Mouse (Mus musculus): ENCODE results near the gene Parvg. TPM values are rescaled to one million over a fixed set of nuclear protein-coding genes. Genes with fewer than 3 reads are reported as not detected.

The Parvg gene
- polyA plus RNA-seq, 1 experiment from 2014 or later, result 14.8 TPM

DNA sequence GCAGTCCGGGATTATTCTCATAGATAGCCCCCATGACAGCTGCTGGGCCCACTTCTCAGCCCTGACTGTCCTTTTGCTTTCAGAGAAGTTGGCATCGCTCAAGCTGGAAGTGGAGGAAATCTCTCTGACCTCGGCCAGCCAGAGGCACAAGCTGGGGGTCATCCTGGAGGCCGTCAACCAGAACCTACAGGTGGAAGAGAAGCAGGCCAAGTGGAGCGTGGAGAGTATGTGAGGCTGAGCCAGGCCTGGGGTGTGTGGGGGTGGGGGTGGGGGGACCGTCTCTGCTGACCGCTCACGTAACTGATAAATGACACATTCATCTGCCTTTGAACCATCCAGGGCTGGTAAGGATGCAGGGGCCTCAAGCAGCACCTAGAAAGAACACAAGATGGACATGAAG is 6.1 kb downstream of the Parvg start:
- Histone ChIP-seq H3K4me1 (ENCODE audit: control insufficient read depth, low read depth, low read length) (no peaks in the 10 kb centered on the region), H3K36me3 (ENCODE audit: control insufficient read depth, insufficient read depth) (no peaks in the 10 kb centered on the region), H3K27me3 (ENCODE audit: control insufficient read depth, insufficient read depth, low read depth, low read length) (no peaks in the 10 kb centered on the region), H3K4me3 (ENCODE audit: low read depth, low read length) (no peak overlapping the region), H3K9ac (ENCODE audit: low read depth, low read length) (no peak overlapping the region), H3K27ac (ENCODE audit: low read length) (no peak overlapping the region), H3K9me3 (replicated peaks; ENCODE audit: control insufficient read depth, low read length) (no peaks in the 10 kb centered on the region), H3K4me2 (ENCODE audit: low read depth, low read length) (no peak overlapping the region)
- WGBS (ENCODE audit: insufficient replicate concordance), result 66% methylated on average over 8 of the region's 8 CpGs
- ATAC-seq (ENCODE audit: low read depth), result no peak

DNA sequence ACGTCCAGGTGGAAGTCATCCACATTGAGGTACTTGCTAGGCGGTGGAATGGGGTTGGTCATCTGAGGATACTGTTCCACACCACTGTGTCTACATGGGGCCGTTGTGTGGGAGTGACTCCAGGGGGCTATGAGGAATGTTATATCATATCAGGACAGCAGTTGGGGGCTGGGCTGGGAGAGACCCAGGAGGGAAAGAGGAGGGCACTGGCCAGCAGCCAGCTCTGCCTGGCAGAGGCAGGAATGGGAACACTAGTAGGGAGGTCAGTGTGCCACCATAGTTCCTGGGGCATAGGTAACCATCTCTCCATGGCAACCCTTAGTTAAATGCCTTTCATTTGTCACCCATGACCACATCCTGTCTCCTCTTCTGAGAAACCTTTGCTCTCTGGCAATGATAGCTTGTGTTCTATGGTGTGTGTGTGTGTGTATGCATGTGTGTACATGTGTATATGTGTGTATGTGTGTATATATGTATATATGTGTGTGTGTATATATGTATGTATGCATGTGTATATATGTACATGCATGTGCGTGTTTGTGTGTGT is 7.3 kb downstream of the Parvg start:
- Histone ChIP-seq H3K27me3 (ENCODE audit: control insufficient read depth, insufficient read depth, low read depth, low read length) (no peaks in the 10 kb centered on the region), H3K36me3 (ENCODE audit: control insufficient read depth, insufficient read depth) (no peaks in the 10 kb centered on the region), H3K27ac (ENCODE audit: low read length) (no peak overlapping the region), H3K4me1 (ENCODE audit: control insufficient read depth, low read depth, low read length) (no peaks in the 10 kb centered on the region), H3K9me3 (replicated peaks; ENCODE audit: control insufficient read depth, low read length) (no peaks in the 10 kb centered on the region), H3K4me3 (ENCODE audit: low read depth, low read length) (no peak overlapping the region), H3K4me2 (ENCODE audit: low read depth, low read length) (no peak overlapping the region), H3K9ac (ENCODE audit: low read depth, low read length) (no peak overlapping the region)
- ATAC-seq (ENCODE audit: low read depth), result no peak
- 65% methylated on average over 4 of the region's 4 CpGs for WGBS (ENCODE audit: insufficient replicate concordance)

DNA sequence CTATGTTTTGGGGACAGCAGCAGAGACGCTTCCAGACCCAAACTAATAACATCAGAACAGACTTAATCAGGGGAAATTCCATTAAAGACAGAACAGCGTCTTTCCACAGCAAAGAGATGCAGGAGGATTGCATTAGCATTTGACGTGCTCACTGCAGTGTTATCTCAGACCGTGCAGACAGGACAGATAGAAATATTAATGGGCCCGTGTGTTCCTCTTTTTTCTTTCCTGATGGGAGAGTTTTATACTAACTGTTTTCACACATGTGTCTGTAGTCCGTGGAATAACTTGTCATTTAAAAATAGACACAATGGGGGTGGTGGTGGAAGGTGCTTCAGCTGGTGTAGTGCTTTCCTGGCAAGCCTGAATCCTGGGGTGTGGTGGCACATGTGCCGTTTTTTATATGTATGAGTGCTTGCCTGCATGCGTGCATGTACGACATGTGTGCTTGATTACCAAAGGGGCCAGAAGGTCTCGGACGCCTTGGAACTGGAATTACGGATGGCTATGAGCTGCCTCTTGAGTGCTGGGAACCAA is 12.5 kb downstream of the Parvg start:
- no peak for ATAC-seq (ENCODE audit: low read depth)
- no peaks in the 10 kb centered on the region for H3K27me3 ChIP-seq (ENCODE audit: control insufficient read depth, insufficient read depth, low read depth, low read length)
- H3K4me1 ChIP-seq (ENCODE audit: control insufficient read depth, low read depth, low read length), result no peaks in the 10 kb centered on the region
- no peak overlapping the region for H3K4me2 ChIP-seq (ENCODE audit: low read depth, low read length)
- H3K9me3 ChIP-seq (replicated peaks; ENCODE audit: control insufficient read depth, low read length), result no peaks in the 10 kb centered on the region
- no peaks in the 10 kb centered on the region for H3K36me3 ChIP-seq (ENCODE audit: control insufficient read depth, insufficient read depth)
- 42% methylated on average over 12 of the region's 12 CpGs for WGBS (ENCODE audit: insufficient replicate concordance)
- no peak overlapping the region for H3K9ac ChIP-seq (ENCODE audit: low read depth, low read length)
- H3K27ac ChIP-seq (ENCODE audit: low read length), result no peak overlapping the region
- no peak overlapping the region for H3K4me3 ChIP-seq (ENCODE audit: low read depth, low read length)

DNA sequence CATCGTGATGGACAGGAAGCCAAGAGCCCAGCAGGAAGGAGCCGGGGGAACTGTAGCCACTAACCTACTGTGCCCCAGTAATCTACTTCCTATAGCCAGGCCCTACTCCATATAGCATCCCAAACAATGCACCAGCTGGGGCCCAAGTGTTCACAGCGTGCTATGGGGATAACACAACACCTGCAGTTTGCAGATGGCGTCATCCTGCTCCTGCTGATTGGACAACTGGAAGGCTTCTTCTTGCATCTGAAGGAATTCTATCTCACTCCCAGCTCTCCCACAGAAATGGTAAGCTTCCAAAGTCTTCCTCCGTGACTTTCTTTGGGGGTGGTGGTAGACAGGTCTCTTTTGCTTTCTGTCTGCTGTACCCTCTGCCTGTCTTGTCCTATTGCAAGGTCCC is 13.8 kb downstream of the Parvg start:
- no peak overlapping the region for H3K9ac ChIP-seq (ENCODE audit: low read depth, low read length)
- no peaks in the 10 kb centered on the region for H3K9me3 ChIP-seq (replicated peaks; ENCODE audit: control insufficient read depth, low read length)
- H3K4me1 ChIP-seq (ENCODE audit: control insufficient read depth, low read depth, low read length), result no peaks in the 10 kb centered on the region
- no peaks in the 10 kb centered on the region for H3K36me3 ChIP-seq (ENCODE audit: control insufficient read depth, insufficient read depth)
- H3K27ac ChIP-seq (ENCODE audit: low read length), result no peak overlapping the region
- no peak overlapping the region for H3K4me2 ChIP-seq (ENCODE audit: low read depth, low read length)
- H3K4me3 ChIP-seq (ENCODE audit: low read depth, low read length), result no peak overlapping the region
- whole genome bisulfite sequencing (ENCODE audit: insufficient replicate concordance), result 46% methylated on average over 5 of the region's 5 CpGs
- no peak for ATAC-seq (ENCODE audit: low read depth)
- H3K27me3 ChIP-seq (ENCODE audit: control insufficient read depth, insufficient read depth, low read depth, low read length), result no peaks in the 10 kb centered on the region

DNA sequence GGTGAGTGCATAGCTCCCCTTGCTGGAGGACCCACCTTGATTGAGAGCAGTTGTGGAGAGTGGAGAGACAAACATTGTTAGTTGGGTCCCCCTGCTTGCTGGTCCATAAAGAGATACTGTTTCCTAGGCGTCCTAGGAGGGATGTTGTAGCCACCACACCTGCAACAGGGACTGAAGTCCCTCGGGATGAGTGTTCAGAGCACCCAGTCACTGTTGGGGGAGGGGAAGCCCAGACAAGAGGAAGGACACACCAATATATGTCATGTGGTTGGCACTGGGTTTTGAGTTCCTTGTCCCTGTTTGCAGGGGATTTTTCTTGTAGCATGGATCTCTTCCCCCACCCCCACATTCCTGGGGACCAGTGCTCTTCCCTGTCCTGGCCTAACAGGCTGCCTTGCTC is 17.1 kb downstream of the Parvg start:
- H3K4me1 ChIP-seq (ENCODE audit: control insufficient read depth, low read depth, low read length), result no peaks in the 10 kb centered on the region
- no peak overlapping the region for H3K4me3 ChIP-seq (ENCODE audit: low read depth, low read length)
- H3K9ac ChIP-seq (ENCODE audit: low read depth, low read length), result no peak overlapping the region
- no peaks in the 10 kb centered on the region for H3K9me3 ChIP-seq (replicated peaks; ENCODE audit: control insufficient read depth, low read length)
- H3K4me2 ChIP-seq (ENCODE audit: low read depth, low read length), result no peak overlapping the region
- H3K27me3 ChIP-seq (ENCODE audit: control insufficient read depth, insufficient read depth, low read depth, low read length), result no peaks in the 10 kb centered on the region
- no peak for ATAC-seq (ENCODE audit: low read depth)
- no peak overlapping the region for H3K27ac ChIP-seq (ENCODE audit: low read length)
- no peaks in the 10 kb centered on the region for H3K36me3 ChIP-seq (ENCODE audit: control insufficient read depth, insufficient read depth)
- 38% methylated on average over 2 of the region's 2 CpGs for WGBS (ENCODE audit: insufficient replicate concordance)

DNA sequence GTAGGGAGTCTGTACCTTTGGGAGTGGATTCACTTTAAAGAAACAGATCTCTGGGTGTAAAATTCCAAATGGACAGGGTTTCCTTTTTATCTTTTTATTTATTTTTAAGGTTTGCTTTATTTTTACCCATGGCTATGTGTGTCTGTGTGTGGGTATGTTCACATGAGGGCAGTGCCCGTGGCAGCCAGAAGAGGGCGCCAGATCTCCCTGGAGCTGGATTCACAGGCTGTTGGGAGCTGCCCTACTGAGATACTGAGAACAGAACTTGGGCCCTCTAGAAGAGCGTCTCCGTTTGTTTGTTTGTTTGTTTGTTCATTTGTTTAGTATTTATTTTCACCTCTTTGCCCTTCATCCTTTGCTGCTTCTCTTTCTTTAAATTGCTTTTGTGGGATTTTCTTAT is 24.9 kb downstream of the Parvg start:
- Histone ChIP-seq H3K9ac (ENCODE audit: low read depth, low read length) (no peak overlapping the region), H3K4me1 (ENCODE audit: control insufficient read depth, low read depth, low read length) (no peaks in the 10 kb centered on the region; the same call in 1 of the 2 replicates), H3K27me3 (ENCODE audit: control insufficient read depth, insufficient read depth, low read depth, low read length) (no peaks in the 10 kb centered on the region), H3K9me3 (replicated peaks; ENCODE audit: control insufficient read depth, low read length) (0 out of 2 replicates have a peak, but pooled peaks cover 3% of the 10 kb centered on the region), H3K4me3 (ENCODE audit: low read depth, low read length) (no peak overlapping the region), H3K27ac (ENCODE audit: low read length) (no peak overlapping the region), H3K4me2 (ENCODE audit: low read depth, low read length) (no peak overlapping the region), H3K36me3 (ENCODE audit: control insufficient read depth, insufficient read depth) (no peaks in the 10 kb centered on the region)
- no peak for ATAC-seq (ENCODE audit: low read depth)
- WGBS (ENCODE audit: insufficient replicate concordance), result 79% methylated on average over 4 of the region's 4 CpGs

DNA sequence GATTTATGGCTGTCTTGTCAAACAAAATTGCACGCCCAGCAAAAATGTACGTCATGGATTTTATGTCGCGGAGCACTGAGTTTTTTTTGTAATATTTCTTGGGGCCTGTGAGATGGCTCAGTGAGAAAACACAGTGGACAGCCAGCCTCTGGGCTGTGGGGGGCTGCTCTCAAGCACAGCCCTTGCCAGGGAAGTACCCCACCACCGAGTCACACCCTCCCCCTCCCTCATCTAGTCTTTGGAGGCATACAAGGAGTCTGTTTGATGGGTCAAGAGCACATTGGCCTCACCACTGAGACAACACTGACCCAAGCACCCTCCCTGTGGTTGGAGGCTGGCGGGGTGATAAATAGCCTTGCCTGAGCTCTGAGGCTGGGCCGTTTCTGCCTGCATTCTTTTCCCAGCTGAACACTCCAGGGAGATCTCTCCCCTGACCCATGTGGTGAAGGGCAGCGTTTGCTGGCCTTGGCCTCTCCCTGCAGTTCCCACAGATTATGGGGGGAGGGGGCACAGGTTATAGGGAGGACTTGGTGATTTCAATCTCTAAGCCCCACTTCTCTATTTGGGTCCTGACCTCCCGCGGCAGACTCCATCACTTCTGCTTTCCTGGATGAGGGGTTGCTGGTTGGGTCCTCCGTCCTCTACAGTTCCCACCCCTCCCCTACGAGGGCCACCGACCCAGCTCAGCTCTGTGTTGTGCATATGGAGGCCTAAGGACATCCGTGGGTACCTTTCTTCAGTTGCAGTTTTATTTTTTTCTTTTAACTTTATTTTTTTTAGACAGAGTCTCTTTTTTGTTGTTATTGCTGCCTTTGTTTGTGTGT is 26.3 kb downstream of the Parvg start:
- Histone ChIP-seq H3K36me3 (ENCODE audit: control insufficient read depth, insufficient read depth) (no peaks in the 10 kb centered on the region), H3K27me3 (ENCODE audit: control insufficient read depth, insufficient read depth, low read depth, low read length) (no peaks in the 10 kb centered on the region), H3K27ac (ENCODE audit: low read length) (no peak overlapping the region), H3K9me3 (replicated peaks; ENCODE audit: control insufficient read depth, low read length) (0 out of 2 replicates have a peak, but pooled peaks cover 3% of the 10 kb centered on the region), H3K9ac (ENCODE audit: low read depth, low read length) (no peak overlapping the region), H3K4me2 (ENCODE audit: low read depth, low read length) (no peak overlapping the region), H3K4me1 (ENCODE audit: control insufficient read depth, low read depth, low read length) (no peaks in the 10 kb centered on the region; the same call in 1 of the 2 replicates), H3K4me3 (ENCODE audit: low read depth, low read length) (no peak overlapping the region)
- 34% methylated on average over 14 of the region's 14 CpGs for WGBS (ENCODE audit: insufficient replicate concordance)
- ATAC-seq (ENCODE audit: low read depth), result no peak

DNA sequence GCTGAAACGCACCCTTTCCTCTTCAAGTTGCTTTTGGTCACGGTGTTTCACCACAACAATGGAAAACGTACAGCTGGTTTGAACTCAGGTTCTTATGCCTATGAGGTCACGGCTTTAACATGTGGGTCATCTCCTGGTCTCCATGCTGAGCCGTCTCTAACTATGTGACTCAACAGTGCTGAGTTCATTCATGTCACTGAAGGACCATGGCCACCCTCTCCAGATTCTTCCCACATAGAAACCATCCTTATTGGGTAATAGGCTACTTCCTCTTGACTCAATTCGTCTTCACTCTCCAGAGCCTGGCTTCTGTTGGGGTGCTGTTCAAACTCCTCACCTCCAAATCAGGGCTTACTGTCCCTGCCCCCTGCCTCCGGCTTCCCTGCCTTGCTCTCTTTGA is 27.5 kb downstream of the Parvg start:
- Histone ChIP-seq H3K9me3 (replicated peaks; ENCODE audit: control insufficient read depth, low read length) (0 out of 2 replicates have a peak, but pooled peaks cover 3% of the 10 kb centered on the region), H3K4me1 (ENCODE audit: control insufficient read depth, low read depth, low read length) (no peaks in the 10 kb centered on the region; the same call in none of the 2 replicates), H3K27ac (ENCODE audit: low read length) (no peak overlapping the region), H3K4me2 (ENCODE audit: low read depth, low read length) (no peak overlapping the region), H3K27me3 (ENCODE audit: control insufficient read depth, insufficient read depth, low read depth, low read length) (no peaks in the 10 kb centered on the region), H3K36me3 (ENCODE audit: control insufficient read depth, insufficient read depth) (no peaks in the 10 kb centered on the region), H3K4me3 (ENCODE audit: low read depth, low read length) (no peak overlapping the region), H3K9ac (ENCODE audit: low read depth, low read length) (no peak overlapping the region)
- 0 out of 2 replicates have a peak, but pooled peaks have one; percentile 27 for ATAC-seq (ENCODE audit: low read depth)
- 48% methylated on average over 7 of the region's 7 CpGs for WGBS (ENCODE audit: insufficient replicate concordance)
